ENCODE assay signal across 8 mouse cellular contexts in the genomic region with DNA sequence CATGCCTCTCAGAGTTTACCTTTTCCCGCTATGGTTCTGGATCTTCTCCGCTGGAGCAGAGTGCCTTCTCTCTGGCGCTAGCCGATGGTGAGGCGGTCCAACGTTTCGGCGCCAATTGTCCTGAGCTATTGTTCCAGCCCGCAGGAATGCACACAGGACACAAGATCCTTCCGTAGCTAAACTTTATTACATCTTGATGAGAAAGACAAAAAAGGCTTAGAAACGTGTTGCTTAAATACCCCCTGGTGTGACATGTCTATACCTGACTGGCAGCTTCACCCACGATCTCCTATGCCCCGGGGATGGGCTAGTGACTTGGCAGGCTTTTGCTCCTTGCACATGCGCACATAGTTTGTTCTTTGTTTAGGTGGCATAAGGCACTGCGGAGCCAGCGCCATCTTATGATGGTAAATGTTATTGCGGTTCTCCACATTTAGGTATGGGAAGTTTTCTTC. TPM values are rescaled to one million over a fixed set of nuclear protein-coding genes. Genes with fewer than 3 reads are reported as not detected.
DNase-seq lines count a peak whose midpoint lies in the region; ATAC-seq lines count a peak whose summit lies in the region.

No protein-coding gene starts in this region.

- H3K9ac ChIP-seq in heart, embryonic 16.5 days (ENCODE audit: low read length), result peak overlapping the region; percentile 77
- peak overlapping the region; percentile 69 for H3K9ac ChIP-seq in stomach, embryonic 14.5 days (replicated peaks; ENCODE audit: low read depth, low read length)

- peak overlapping the region; percentile 74 for H3K4me3 ChIP-seq in heart, embryonic 16.5 days (ENCODE audit: low read length)
- H3K4me3 ChIP-seq in megakaryocyte, embryonic 14.5 days (replicated peaks), result peak overlapping the region; percentile 86
- H3K4me3 ChIP-seq in stomach, embryonic 14.5 days (ENCODE audit: low read depth, low read length), result peak overlapping the region; percentile 57

- 0 out of 2 replicates have a peak, but pooled peaks cover 2% of the 10 kb centered on the region for H3K9me3 ChIP-seq in heart, embryonic 16.5 days (replicated peaks; ENCODE audit: control insufficient read depth, low read length)
- H3K9me3 ChIP-seq in megakaryocyte, embryonic 14.5 days, result peaks cover 13% of the 10 kb centered on the region; the same call in 1 of the 2 replicates
- no peaks in the 10 kb centered on the region for H3K9me3 ChIP-seq in stomach, embryonic 14.5 days (ENCODE audit: control insufficient read depth, low read depth, low read length)

- peak overlapping the region; percentile 83 for H3K27ac ChIP-seq in heart, embryonic 16.5 days (ENCODE audit: low read length)
- peak overlapping the region; percentile 82; the same call in 1 of the 2 replicates for H3K27ac ChIP-seq in stomach, embryonic 14.5 days (ENCODE audit: low read length)

- no peaks in the 10 kb centered on the region for H3K27me3 ChIP-seq in heart, embryonic 16.5 days (ENCODE audit: control insufficient read depth, insufficient read depth, low read length)
- peaks cover 5% of the 10 kb centered on the region for H3K27me3 ChIP-seq in megakaryocyte, embryonic 14.5 days (replicated peaks)
- no peaks in the 10 kb centered on the region for H3K27me3 ChIP-seq in stomach, embryonic 14.5 days (ENCODE audit: control insufficient read depth, insufficient read depth, low read length)

- peak; percentile 33 for DNase-seq in ovary, adult 18-20 months (ENCODE audit: low spot score)
- DNase-seq in ovary, postnatal 14 days (ENCODE audit: low spot score), result no peak
- peak; percentile 76 for DNase-seq in embryo, embryonic 9.5 days (ENCODE audit: extremely low spot score)
- peak; percentile 13 to 17 for DNase-seq in kidney, postnatal 36 days
- no peak for DNase-seq in cerebellum, adult 8-10 months

- no peaks in the 10 kb centered on the region for H3K4me1 ChIP-seq in heart, embryonic 16.5 days (ENCODE audit: control insufficient read depth, insufficient read depth, low read length)
- peaks cover 13% of the 10 kb centered on the region for H3K4me1 ChIP-seq in megakaryocyte, embryonic 14.5 days
- H3K4me1 ChIP-seq in stomach, embryonic 14.5 days (ENCODE audit: control insufficient read depth, insufficient read depth, low read length), result no peaks in the 10 kb centered on the region

- 2% methylated on average over 17 of the region's 17 CpGs for WGBS in heart, embryonic 16.5 days
- WGBS in stomach, embryonic 14.5 days, result 3% methylated on average over 17 of the region's 17 CpGs

- peak overlapping the region; percentile 97 for H3K4me2 ChIP-seq in heart, embryonic 16.5 days (ENCODE audit: low read depth, low read length)
- H3K4me2 ChIP-seq in stomach, embryonic 14.5 days (replicated peaks; ENCODE audit: low read depth, low read length), result peak overlapping the region; percentile 84

- peak; percentile 53; the same call in 1 of the 2 replicates for ATAC-seq in heart, embryonic 16.5 days (replicated peaks; ENCODE audit: extremely low read depth, insufficient read depth, low FRiP score)
- no peak for ATAC-seq in stomach, embryonic 14.5 days (ENCODE audit: insufficient number of reproducible peaks, insufficient read depth, low FRiP score, low read depth)

- no peaks in the 10 kb centered on the region for H3K36me3 ChIP-seq in heart, embryonic 16.5 days (ENCODE audit: control insufficient read depth, insufficient read depth)
- no peaks in the 10 kb centered on the region for H3K36me3 ChIP-seq in megakaryocyte, embryonic 14.5 days (replicated peaks; ENCODE audit: low read length)
- H3K36me3 ChIP-seq in stomach, embryonic 14.5 days (ENCODE audit: control insufficient read depth, insufficient read depth, low read length), result no peaks in the 10 kb centered on the region

RNA-seq across cellular contexts. Expression of gene Mrgprb5, which starts 30.5 kb away (rescaled TPM):
- not detected in 2 replicates for polyA plus RNA-seq in heart, embryonic 16.5 days (2015; fragmentation: Nextera tagmentation; extraction: Ambion mirVana)
- polyA plus RNA-seq in megakaryocyte, embryonic 14.5 days (2012; ENCODE audit: insufficient read depth, low replicate concordance), result not detected in 2 replicates
- not detected in 2 replicates for polyA plus RNA-seq in stomach, embryonic 14.5 days (2014; fragmentation: Nextera tagmentation; extraction: Ambion mirVana)

Comparison
In these comparisons a context has a peak if more than half of its experiments do, and no peak if none do; other contexts are left out.
1. DNase-seq: peak in ovary, adult 18-20 months (single experiment), embryo, embryonic 9.5 days (single experiment) and kidney, postnatal 36 days (2 of 2); none in ovary, postnatal 14 days (single experiment) and cerebellum, adult 8-10 months (single experiment).
2. Peak in every context shown above with its lines, with median percentiles within 50 percentile points of each other: H3K4me3 ChIP-seq.